Mouse (Mus musculus): ENCODE data around the gene Cenpb.

DNA sequence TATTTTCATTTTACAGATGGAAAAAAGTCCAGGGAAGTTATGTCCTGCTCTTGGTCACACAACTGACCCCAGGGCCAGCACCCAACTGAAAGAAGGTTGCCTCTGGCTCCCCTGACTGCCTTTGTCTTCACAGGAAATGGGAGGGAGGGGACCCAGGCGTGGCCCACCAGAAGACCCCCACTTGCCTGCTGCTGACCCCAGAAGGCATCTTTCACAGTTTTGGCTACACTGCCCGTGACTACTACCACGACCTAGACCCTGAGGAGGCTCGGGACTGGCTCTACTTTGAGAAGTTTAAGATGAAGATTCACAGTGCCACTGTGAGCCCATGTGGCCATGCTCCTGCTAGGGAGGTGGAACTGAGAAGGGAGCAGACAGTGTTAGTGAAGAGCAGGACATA lies 41.6 kb downstream of the Cenpb start:
- no peak for TF ChIP-seq GATA1 (IDR thresholded peaks at IDR 0.05; ENCODE audit: low read length)
- TF ChIP-seq TAL1 (IDR thresholded peaks at IDR 0.05; ENCODE audit: low read length) = no peak
